Mouse (Mus musculus) Patski (cell line): ENCODE results near the gene Rara. TPM values are rescaled to one million over a fixed set of nuclear protein-coding genes. Genes with fewer than 3 reads are reported as not detected.
A peak's percentile ranks its signal among the peaks of the same experiment; 100 is the strongest.
"Not testable (repeated sequence)": the region's sequence is repeated elsewhere in the genome, so short reads cannot be mapped to it uniquely, and the experiment has no call there.

Experiments used
- ATAC-seq: fragments of 100-300 bp; one replicate; pipeline ENCODE4 v1.8.0; 2021
- CTCF ChIA-PET: fragments of 350-600 bp; sonication (Branson Sonifier 250); formaldehyde crosslinking; loops from one replicate; lab custom pipeline; 2022; ENCODE audit warnings: inconsistent platforms; lab: Charles Lee
- POLR2A ChIA-PET: fragments of 350-600 bp; sonication (Branson Sonifier 250); formaldehyde crosslinking; loops from one replicate; lab custom pipeline; 2022; ENCODE audit warnings: antibody characterized with exemption, inconsistent platforms; lab: Charles Lee
- DNase-seq: peaks from one replicate; pipeline ENCODE4 v3.0.0-alpha.2; 2011; ENCODE audit warnings: low read depth, low spot score
- H3K27me3 ChIP-seq: fragments of 371-371 bp; one replicate; pipeline ENCODE4 v1.5.1; 2021
- CTCF ChIP-seq: fragments of 100-300 bp; IDR thresholded peaks from one replicate; pipeline ENCODE4 v1.5.1; 2021
- in situ Hi-C: fragments of 300-500 bp; cut with MboI; formaldehyde crosslinking; loops from 3 replicates; pipeline ENCODE4 v1.11.1; 2018; ENCODE audit warnings: low pct_unique_long_range_greater_than_20kb, mixed read lengths
- polyA plus RNA-seq: library from polyadenylated mRNA; unstranded; gene quantifications from one replicate; pipeline ENCODE4 v1.2.3, GENCODE M21; 2021

The Rara gene
- polyA plus RNA-seq, 1 experiment from 2014 or later = 31.2 TPM

DNA sequence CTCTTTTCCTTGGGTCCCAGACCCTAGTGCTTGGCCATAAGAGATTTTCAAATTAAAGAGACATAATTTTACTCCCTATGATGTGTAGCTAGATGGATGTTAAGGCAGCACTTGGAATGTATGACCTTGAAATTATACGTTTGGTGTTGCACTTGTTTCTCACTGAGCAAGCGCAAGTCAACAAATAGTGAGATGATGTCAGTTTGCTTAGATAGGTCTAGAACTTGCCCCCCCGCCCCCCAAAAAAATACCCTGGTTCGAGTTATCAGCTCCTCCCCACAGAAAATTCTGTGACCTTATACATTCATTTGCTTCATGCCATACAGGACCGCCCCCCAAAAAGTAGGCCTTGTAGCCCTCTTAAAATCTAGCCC is 20.6 kb upstream of the Rara start:
- POLR2A ChIA-PET = interaction anchor here (0.9 to 1.3 kb wide), 2 partner anchors 18 to 45 kb away, joined by 4 to 7 read pairs; no protein-coding TSS in a partner anchor
- DNase-seq (no peak), ATAC-seq (no peak)
- in situ Hi-C loops = no loop called here
- TF ChIP-seq CTCF = no peak
- no peaks in the 10 kb centered on the region for H3K27me3 ChIP-seq
- CTCF ChIA-PET = interaction anchor here (1.7 kb wide), 1 partner anchor 25 kb away, joined by 3 read pairs; no protein-coding TSS in a partner anchor

DNA sequence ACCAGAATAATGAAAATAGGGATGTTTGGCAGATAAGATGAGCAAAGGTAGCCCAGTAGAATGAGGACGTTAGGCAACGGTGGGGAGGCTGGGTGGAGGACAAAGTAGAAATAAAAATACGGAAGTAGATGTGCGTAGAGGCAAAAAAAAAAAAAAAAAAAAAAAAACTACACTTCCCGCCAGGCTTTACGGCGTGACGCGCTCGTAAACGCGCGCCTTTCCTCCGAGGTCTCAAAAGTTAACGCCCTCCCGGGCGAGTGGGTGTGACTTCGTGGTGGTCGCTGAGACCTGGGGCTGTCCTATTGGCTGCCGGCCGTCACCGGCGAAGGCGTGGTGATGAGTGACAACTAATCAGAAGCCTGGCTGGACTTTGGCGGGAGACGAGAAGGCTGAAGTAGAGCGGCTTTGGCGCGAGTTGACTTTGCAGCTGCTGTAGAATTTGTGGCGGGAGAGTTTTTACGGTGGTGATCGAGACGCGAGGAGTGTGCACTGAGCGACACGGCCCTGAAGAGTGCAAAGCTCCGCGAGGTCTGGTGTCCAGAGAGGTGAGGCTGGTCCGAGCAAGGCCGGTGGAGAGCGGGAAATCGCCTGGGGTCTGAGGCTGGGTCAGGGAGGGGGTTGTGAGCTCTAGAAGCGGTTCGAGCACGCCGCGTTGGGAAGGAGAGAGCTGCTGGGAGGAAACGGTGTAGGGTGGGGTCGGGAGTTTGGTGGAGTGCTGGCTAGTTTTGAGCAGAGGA is 20.0 kb upstream of the Rara start, which contains the start of gene Cdc6:
Gene Cdc6 (plus strand): TSS at position 365 of the 737 bp plus-strand sequence.
- ATAC-seq (peak; percentile 88), DNase-seq (no peak)
- ChIA-PET CTCF (interaction anchor here (1.1 to 2.9 kb wide), 3 partner anchors 10 to 50 kb away, joined by 3 to 13 read pairs (median 3); no protein-coding TSS in a partner anchor), POLR2A (interaction anchor here (0.9 to 1.3 kb wide), 2 partner anchors 17 to 45 kb away, joined by 4 to 7 read pairs; no protein-coding TSS in a partner anchor)
- H3K27me3 ChIP-seq = no peaks in the 10 kb centered on the region
- in situ Hi-C loops = no loop called here
- TF ChIP-seq CTCF = no peak

DNA sequence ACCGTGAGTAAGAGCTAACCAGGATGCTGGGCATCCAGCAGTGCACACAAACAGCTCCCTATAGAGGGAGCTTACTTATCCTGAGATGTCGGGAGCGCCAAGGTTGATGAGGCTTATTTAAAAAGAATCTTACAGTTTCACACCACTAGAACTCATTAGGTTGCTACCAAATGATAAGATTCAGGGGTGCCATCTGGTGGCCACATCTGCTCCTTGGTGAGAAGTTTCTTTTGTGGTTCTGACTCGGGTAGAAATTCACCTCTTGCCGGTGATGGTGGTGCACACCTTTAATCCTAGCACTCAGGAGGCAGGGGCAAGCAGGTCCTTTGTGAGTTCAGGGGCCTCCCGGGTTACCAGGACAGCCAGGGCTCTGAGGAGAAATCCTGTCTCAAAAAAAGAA is 18.0 kb upstream of the Rara start:
- no peak for DNase-seq
- no peaks in the 10 kb centered on the region for H3K27me3 ChIP-seq
- TF ChIP-seq CTCF = no peak
- in situ Hi-C loops = loop anchor here (10.0 kb wide), 2 partner anchors 65 to 205 kb away; no protein-coding TSS in a partner anchor
- ATAC-seq = no peak
- CTCF ChIA-PET = interaction anchor here (0.7 to 2.9 kb wide), 3 partner anchors 45 to 52 kb away, joined by 4 to 13 read pairs (median 5); no protein-coding TSS in a partner anchor
- POLR2A ChIA-PET = no interaction called here

DNA sequence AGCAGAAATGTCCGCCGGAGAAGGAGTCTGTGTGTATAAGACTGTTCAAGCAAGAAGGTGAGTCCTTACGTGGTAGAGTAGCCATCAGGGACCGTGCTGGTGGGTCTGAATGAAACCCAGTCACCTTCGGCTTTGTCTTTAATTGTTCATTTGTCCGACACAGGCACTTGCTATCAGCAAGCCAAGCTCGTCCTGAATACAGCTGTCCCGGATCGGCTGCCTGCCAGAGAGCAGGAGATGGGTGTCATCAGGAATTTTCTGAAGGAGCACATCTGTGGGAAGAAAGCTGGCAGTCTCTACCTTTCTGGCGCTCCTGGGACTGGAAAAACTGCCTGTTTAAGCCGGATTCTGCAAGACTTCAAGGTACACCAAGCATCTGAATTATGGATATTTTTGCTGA is 17.2 kb upstream of the Rara start:
- TF ChIP-seq CTCF = no peak
- no peak for DNase-seq
- no peak for ATAC-seq
- H3K27me3 ChIP-seq = no peaks in the 10 kb centered on the region
- ChIA-PET POLR2A (no interaction called here), CTCF (interaction anchor here (2.9 kb wide), 1 partner anchor 52 kb away, joined by 13 read pairs; no protein-coding TSS in a partner anchor)
- in situ Hi-C loops = loop anchor here (10.0 kb wide), 2 partner anchors 64 to 204 kb away; no protein-coding TSS in a partner anchor

DNA sequence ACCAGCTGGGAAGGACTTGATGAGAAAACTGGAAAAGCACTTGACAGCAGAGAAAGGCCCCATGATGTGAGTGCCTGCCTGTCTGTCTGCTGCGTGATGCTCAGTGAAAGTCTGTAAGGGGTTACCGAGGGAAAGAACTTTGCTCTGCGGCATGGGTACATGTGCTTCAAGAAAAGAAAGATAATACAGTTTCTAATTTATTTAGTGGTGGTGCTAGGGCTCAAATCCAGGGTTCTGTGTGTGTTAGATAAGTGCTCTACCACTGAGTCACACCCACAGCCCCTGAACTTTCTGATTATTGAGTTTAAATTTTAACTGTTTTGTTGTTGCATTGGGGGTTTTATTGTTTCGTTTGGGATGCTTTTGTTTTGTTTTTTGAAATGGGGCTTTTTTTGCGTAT is 16.1 kb upstream of the Rara start:
- no peak for DNase-seq
- ChIA-PET CTCF (no interaction called here), POLR2A (no interaction called here)
- no peak for TF ChIP-seq CTCF
- ATAC-seq = no peak
- in situ Hi-C loops = loop anchor here (10.0 kb wide), 2 partner anchors 63 to 203 kb away; no protein-coding TSS in a partner anchor
- H3K27me3 ChIP-seq = no peaks in the 10 kb centered on the region

DNA sequence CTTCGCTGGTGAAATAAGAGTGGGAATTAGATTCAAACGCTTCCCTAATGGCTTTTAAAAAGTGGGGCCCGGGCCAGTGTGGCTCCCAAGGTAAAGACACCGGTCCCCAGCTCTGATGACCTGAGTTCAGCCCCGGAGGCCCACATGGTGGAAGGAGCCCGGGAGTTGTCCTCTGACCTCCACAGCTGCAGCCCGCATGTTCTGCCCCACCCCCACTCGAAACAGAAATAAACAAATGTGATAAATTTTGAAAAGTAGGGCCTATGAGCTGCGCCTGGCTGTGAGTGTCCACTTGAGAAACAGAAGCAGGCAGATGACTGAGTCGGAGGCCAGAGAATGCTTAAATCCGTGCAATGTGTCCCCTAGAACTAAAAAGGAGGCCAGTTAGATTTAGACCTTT is 13.4 kb upstream of the Rara start:
- H3K27me3 ChIP-seq = no peaks in the 10 kb centered on the region
- no peak for DNase-seq
- no peak for TF ChIP-seq CTCF
- CTCF ChIA-PET = no interaction called here
- no peak for ATAC-seq
- in situ Hi-C loops = loop anchor here (10.0 kb wide), 2 partner anchors 61 to 201 kb away; no protein-coding TSS in a partner anchor
- POLR2A ChIA-PET = no interaction called here

DNA sequence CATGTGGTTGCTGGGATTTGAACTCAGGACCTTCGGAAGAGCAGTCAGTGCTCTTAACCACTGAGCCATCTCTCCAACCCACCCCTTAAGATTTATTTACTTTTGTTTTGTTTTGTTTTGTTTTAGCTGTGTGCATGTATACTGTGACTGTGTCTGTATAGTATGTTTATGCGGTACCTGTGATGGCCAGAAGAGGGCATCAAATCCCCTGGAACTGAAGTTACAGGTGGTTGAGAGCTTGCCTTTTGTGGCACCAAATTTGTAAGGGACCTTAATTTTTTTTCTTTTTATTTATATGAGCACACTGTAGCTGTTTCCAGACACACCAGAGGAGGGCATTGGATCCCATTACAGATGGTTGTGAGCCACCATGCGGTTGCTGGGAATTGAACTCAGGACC is 11.2 kb upstream of the Rara start:
- peak; percentile 75 for TF ChIP-seq CTCF
- POLR2A ChIA-PET = interaction anchor here (0.6 kb wide), 1 partner anchor 8 kb away, joined by 4 read pairs; no protein-coding TSS in a partner anchor
- DNase-seq = not testable (repeated sequence)

DNA sequence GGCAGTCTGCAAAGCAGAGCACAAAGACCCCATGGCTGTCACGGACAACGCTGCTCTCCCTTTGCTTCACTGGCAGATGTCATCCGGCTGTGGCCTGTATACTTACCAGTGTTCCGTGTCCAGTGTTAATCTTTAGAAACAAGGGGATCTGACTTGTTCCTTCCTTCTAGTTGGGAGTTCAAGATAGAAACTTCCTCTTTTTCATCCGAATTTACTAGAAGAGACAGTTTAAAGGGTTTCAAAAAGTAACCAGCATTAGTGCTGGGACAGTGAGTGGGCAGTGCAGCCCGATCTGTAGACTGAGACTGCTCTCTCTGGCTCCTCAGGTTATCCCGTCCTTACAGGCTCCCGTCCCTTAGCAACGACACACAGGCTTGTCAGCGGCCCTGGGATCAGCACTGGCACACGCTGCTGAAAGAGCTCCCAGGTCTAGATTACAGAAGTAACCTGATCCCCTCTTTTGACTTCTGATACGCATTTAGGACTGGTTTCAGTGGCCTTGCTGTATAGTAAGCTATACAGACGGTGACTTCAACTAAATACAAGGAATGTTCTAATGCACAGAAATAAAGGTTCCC is 10.1 kb upstream of the Rara start:
- H3K27me3 ChIP-seq = no peaks in the 10 kb centered on the region
- no peak for ATAC-seq
- CTCF ChIA-PET = interaction anchor here (1.0 kb wide), 2 partner anchors 9 to 10 kb away, joined by 4 read pairs; partner anchors contain the start of gene Rara
- no peak for DNase-seq
- TF ChIP-seq CTCF = no peak
- in situ Hi-C loops = loop anchor here (5.0 to 10.0 kb wide), 3 partner anchors 57 to 230 kb away; no protein-coding TSS in a partner anchor
- POLR2A ChIA-PET = no interaction called here

More for the DNA sequence above, 11.2 kb upstream of the Rara start:
- in situ Hi-C loops = loop anchor here (5.0 to 10.0 kb wide), 3 partner anchors 58 to 231 kb away; no protein-coding TSS in a partner anchor
- ATAC-seq, H3K27me3 ChIP-seq: not testable (repeated sequence)
- CTCF ChIA-PET = interaction anchor here (1.0 kb wide), 1 partner anchor 11 kb away, joined by 4 read pairs; the partner anchor contains the start of gene Rara

DNA sequence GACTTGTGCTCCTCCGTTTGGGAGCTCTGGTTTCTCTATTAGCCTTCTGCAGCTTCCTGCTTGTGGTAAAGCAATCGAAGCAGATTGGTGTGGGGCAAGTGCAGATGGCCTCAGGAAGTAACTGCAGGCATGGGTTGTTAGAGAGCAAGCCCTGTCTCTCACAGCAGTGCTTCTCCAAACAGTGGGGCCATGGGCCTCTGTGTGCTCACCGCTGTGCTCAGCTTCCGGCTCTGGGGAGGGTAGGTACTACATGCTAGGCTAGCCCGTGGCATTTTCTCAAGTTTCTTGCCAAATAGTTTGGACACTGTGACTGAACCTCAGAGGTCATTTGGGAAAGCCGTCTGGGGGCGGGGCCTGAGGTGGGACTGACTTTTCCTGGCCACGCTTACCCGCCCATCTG is 9.4 kb upstream of the Rara start:
- ChIA-PET POLR2A (no interaction called here), CTCF (interaction anchor here (1.0 kb wide), 1 partner anchor 10 kb away, joined by 4 read pairs; no protein-coding TSS in a partner anchor)
- in situ Hi-C loops = loop anchor here (5.0 to 10.0 kb wide), 3 partner anchors 57 to 229 kb away; no protein-coding TSS in a partner anchor
- no peaks in the 10 kb centered on the region for H3K27me3 ChIP-seq
- ATAC-seq = no peak
- DNase-seq = no peak
- no peak for TF ChIP-seq CTCF

DNA sequence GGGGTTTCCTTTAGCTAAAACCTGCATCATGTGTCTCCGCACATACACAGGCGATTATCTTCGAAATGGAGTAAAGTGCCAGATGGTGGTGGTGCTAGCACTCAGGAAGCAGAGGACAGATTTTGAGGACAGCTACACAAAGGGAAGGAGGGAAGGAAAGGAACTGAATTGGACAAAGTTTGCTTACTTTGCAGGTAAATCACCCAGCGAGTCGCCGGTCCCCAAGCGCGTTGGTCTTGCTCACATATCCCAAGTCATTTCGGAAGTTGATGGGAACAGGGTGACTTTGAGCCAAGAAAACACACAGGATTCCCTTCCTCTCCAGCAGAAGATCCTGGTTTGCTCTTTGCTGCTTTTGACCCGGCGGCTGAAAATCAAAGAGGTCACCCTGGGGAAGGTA is 8.6 kb upstream of the Rara start:
- no peak for DNase-seq
- CTCF ChIA-PET = interaction anchor here (1.2 to 1.3 kb wide), 2 partner anchors 57 to 127 kb away, joined by 3 read pairs; no protein-coding TSS in a partner anchor
- in situ Hi-C loops = loop anchor here (5.0 to 10.0 kb wide), 3 partner anchors 56 to 228 kb away; no protein-coding TSS in a partner anchor
- POLR2A ChIA-PET = no interaction called here
- ATAC-seq = no peak
- no peak for TF ChIP-seq CTCF
- H3K27me3 ChIP-seq = no peaks in the 10 kb centered on the region

DNA sequence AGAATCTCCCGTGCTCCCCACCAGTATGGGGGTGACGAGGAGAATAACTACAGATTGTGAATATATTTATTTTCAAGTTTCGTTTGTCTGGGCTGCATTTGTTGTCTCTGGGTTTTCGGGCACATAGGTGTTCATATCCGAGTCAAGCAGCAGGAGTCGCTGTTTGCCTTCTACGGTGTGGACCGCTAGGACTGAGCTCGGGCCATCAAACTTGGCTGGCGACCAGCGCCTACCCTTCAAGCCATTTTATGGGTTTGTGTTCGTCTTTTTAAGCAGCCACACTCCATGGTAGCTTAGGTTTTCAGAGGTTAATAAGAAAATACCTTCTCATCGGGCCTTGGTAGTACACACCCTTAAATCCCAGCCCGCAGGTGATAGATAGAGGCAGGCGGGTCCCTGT is 5.8 kb upstream of the Rara start:
- POLR2A ChIA-PET, in situ Hi-C loops, DNase-seq, ATAC-seq, H3K27me3 ChIP-seq: not testable (repeated sequence)
- CTCF ChIA-PET = interaction anchor here (0.9 to 3.1 kb wide), 4 partner anchors 11 to 223 kb away, joined by 3 to 8 read pairs (median 4); no protein-coding TSS in a partner anchor

DNA sequence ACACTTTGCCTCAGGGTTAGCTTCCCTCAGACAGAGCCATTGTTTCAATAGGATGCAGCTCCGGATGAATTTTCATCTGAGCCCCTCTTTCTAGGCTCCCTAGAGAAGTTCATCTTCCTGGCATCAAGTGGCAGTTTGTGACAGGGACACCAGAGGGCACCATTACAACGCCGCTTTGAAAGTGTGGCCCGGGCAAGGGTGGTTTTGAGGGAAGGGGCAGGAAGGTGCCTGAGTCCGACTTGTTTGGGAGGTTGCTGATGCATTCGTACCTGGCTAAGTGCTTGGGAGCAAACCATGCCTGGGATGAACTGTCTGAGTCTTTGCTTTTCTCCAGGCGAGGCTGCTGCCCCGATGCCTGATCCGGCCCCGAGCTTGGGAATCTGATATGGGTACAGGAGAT is 5.3 kb upstream of the Rara start:
- ATAC-seq, POLR2A ChIA-PET, DNase-seq, in situ Hi-C loops, H3K27me3 ChIP-seq: not testable (repeated sequence)
- CTCF ChIA-PET = interaction anchor here (0.9 to 3.1 kb wide), 4 partner anchors 11 to 222 kb away, joined by 3 to 8 read pairs (median 4); no protein-coding TSS in a partner anchor

DNA sequence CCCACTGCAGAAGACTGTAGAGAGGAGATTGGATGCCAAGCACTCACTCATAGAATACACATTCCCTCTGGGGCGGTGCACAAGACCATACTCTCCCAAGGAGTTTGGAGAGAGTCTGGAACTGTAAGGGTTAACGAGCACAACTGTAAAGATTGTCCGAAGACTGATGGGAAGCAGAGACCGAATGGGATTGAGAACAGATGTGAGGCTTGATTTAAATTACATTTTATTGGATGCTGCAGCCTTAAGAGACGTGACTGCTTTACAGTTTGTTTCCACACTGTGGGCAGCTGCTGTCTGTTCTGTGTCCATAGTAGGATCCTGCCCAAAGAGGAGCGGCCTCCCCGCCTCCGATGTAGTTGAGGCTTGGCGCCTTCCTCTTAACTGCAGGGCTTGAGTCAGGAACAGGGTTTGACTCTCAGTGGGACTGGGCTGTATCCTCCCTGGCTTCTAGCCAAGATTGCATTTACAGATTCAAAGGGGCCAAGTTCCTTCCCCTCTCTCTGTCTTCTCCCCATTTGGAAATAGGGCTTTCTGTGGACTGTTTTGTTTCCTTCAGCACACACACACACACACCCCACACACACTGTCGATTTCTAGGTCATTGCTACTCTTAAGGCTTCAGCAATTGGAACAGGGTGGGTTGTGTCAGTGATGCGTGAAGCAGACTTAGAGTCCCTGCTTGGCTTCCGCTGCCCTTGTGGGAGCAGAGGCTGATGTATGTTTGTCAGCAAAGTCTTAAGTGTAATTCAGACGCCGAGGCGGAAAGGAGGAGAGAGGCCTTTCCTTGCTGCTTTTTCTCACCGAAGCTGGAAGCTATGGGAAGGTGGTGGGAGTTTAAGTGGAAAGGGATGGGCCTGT is 4.5 kb upstream of the Rara start:
- H3K27me3 ChIP-seq, in situ Hi-C loops, DNase-seq, POLR2A ChIA-PET, ATAC-seq: not testable (repeated sequence)
- CTCF ChIA-PET = interaction anchor here (3.1 kb wide), 1 partner anchor 49 kb away, joined by 8 read pairs; no protein-coding TSS in a partner anchor
